Mouse (Mus musculus) hindbrain, embryonic 14.5 days (tissue): ENCODE results near the gene Elmod3. TPM values are rescaled to one million over a fixed set of nuclear protein-coding genes. Genes with fewer than 3 reads are reported as not detected.
A peak's percentile ranks its signal among the peaks of the same experiment; 100 is the strongest.

ENCODE experiments used
- ATAC-seq: fragments of 200-750 bp; cut with Nextera tagmentation; 2 replicates; pipeline ENCODE4 v1.8.0; 2017; ENCODE audit warnings: moderate number of reproducible peaks, mild to moderate bottlenecking, moderate TSS enrichment, moderate library complexity; ENCODE audit not compliant: low FRiP score
- DNase-seq: peaks from one replicate; pipeline ENCODE4 v3.0.0-alpha.2; 2015; ENCODE audit warnings: low spot score
- H3K27ac ChIP-seq: fragments of 300-500 bp; sonication (generic); 2 replicates; pipeline ENCODE4 v1.5.1; 2014; ENCODE audit warnings: mild to moderate bottlenecking, moderate library complexity
- H3K27me3 ChIP-seq: fragments of 300-500 bp; sonication (generic); 2 replicates; pipeline ENCODE4 v1.6.1; 2014; ENCODE audit warnings: mild to moderate bottlenecking, low read length, mixed read lengths; ENCODE audit not compliant: control insufficient read depth, insufficient read depth
- H3K36me3 ChIP-seq: fragments of 300-500 bp; sonication (generic); replicated peaks from 2 replicates; pipeline ENCODE4 v1.6.1; 2014; ENCODE audit not compliant: control insufficient read depth, insufficient read depth
- H3K4me1 ChIP-seq: fragments of 300-500 bp; sonication (generic); replicated peaks from 2 replicates; pipeline ENCODE4 v1.6.1; 2014; ENCODE audit warnings: antibody characterized with exemption, low read length, mixed read lengths; ENCODE audit not compliant: control insufficient read depth, insufficient read depth
- H3K4me2 ChIP-seq: fragments of 300-500 bp; sonication (generic); replicated peaks from 2 replicates; pipeline ENCODE4 v1.6.1; 2014; ENCODE audit warnings: mild to moderate bottlenecking, moderate library complexity
- H3K4me3 ChIP-seq: fragments of 300-500 bp; sonication (generic); replicated peaks from 2 replicates; pipeline ENCODE4 v1.5.1; 2014; ENCODE audit warnings: mild to moderate bottlenecking, low read length
- H3K9ac ChIP-seq: fragments of 300-500 bp; sonication (generic); 2 replicates; pipeline ENCODE4 v1.6.1; 2014
- H3K9me3 ChIP-seq: fragments of 300-500 bp; sonication (generic); 2 replicates; pipeline ENCODE4 v1.6.1; 2016; ENCODE audit warnings: low read length; ENCODE audit not compliant: control insufficient read depth
- WGBS: fragments of 180-500 bp; shearing (Covaris S2); extraction: QIAGEN DNeasy Blood & Tissue Kit; methylation state at CpG from one replicate; pipeline ENCODE4 v1.1.7; 2014; 5-methylcytosine and 5-hydroxymethylcytosine counted together
- polyA plus RNA-seq: library from polyadenylated mRNA; unstranded; fragments of >200 nt; fragmentation: Nextera tagmentation; extraction: Ambion mirVana; gene quantifications from 2 replicates; pipeline ENCODE4 v1.2.1, GENCODE M21; 2014

Gene Elmod3
- polyA plus RNA-seq, 1 experiment from 2014 or later: 16.8 TPM

- H3K36me3 ChIP-seq: no peaks in the 10 kb centered on the region; the same call in 1 of the 2 replicates
- H3K9me3 ChIP-seq: no peaks in the 10 kb centered on the region
- no peaks in the 10 kb centered on the region for H3K27me3 ChIP-seq
- ATAC-seq (no peak), DNase-seq (no peak)
- WGBS: 81% methylated on average over 6 of the region's 6 CpGs
- H3K9ac ChIP-seq: no peak overlapping the region
- H3K4me3 ChIP-seq: no peak overlapping the region
- H3K4me2 ChIP-seq: no peak overlapping the region
- H3K4me1 ChIP-seq: peaks cover 15% of the 10 kb centered on the region; the same call in 1 of the 2 replicates
- no peak overlapping the region for H3K27ac ChIP-seq
Measured at GRCm38 (mm10) chr6:72600216-72600615, 2.0 kb upstream of the Elmod3 start.

- Histone ChIP-seq H3K27me3 (no peaks in the 10 kb centered on the region), H3K4me2 (peak overlapping the region; percentile 81), H3K4me1 (peaks cover 15% of the 10 kb centered on the region; the same call in 1 of the 2 replicates), H3K9me3 (no peaks in the 10 kb centered on the region), H3K4me3 (peak overlapping the region; percentile 59), H3K9ac (peak overlapping the region; percentile 70), H3K36me3 (no peaks in the 10 kb centered on the region), H3K27ac (peak overlapping the region; percentile 67; the same call in 1 of the 2 replicates)
- ATAC-seq (peak; percentile 6; the same call in 1 of the 2 replicates), DNase-seq (peak; percentile 36)
- 49% methylated on average over 12 of the region's 12 CpGs for WGBS
Measured at GRCm38 (mm10) chr6:72598791-72599557, 761 bp upstream of the Elmod3 start.

- WGBS: 52% methylated on average over 13 of the region's 13 CpGs
- Histone ChIP-seq H3K4me2 (peak overlapping the region; percentile 81), H3K27ac (no peak overlapping the region), H3K27me3 (no peaks in the 10 kb centered on the region), H3K4me1 (peaks cover 15% of the 10 kb centered on the region; the same call in 1 of the 2 replicates), H3K36me3 (no peaks in the 10 kb centered on the region), H3K4me3 (peak overlapping the region; percentile 59), H3K9me3 (no peaks in the 10 kb centered on the region), H3K9ac (peak overlapping the region; percentile 70)
- DNase-seq: no peak
- ATAC-seq: no peak
Measured at GRCm38 (mm10) chr6:72597083-72597874, 934 bp downstream of the Elmod3 start.

GRCm38 (mm10) chr6:72593914-72594313 lies 4.3 kb downstream of the Elmod3 start:
- peaks cover 12% of the 10 kb centered on the region; the same call in 1 of the 2 replicates for H3K4me1 ChIP-seq
- no peak overlapping the region for H3K27ac ChIP-seq
- WGBS: 76% methylated on average over 5 of the region's 5 CpGs
- H3K4me3 ChIP-seq: no peak overlapping the region
- no peaks in the 10 kb centered on the region for H3K27me3 ChIP-seq
- no peaks in the 10 kb centered on the region for H3K36me3 ChIP-seq
- DNase-seq: no peak
- no peaks in the 10 kb centered on the region for H3K9me3 ChIP-seq
- no peak overlapping the region for H3K9ac ChIP-seq
- ATAC-seq: no peak
- no peak overlapping the region for H3K4me2 ChIP-seq

GRCm38 (mm10) chr6:72593011-72593803 lies 5.0 kb downstream of the Elmod3 start:
- ATAC-seq: no peak
- 81% methylated on average over 6 of the region's 6 CpGs for WGBS

GRCm38 (mm10) chr6:72590111-72590510 lies 8.1 kb downstream of the Elmod3 start:
- no peaks in the 10 kb centered on the region for H3K27me3 ChIP-seq
- H3K36me3 ChIP-seq: 0 out of 2 replicates have a peak, but pooled peaks cover 7% of the 10 kb centered on the region
- no peaks in the 10 kb centered on the region for H3K4me1 ChIP-seq
- H3K27ac ChIP-seq: no peak overlapping the region
- no peak for DNase-seq
- no peaks in the 10 kb centered on the region for H3K9me3 ChIP-seq
- no peak overlapping the region for H3K9ac ChIP-seq
- ATAC-seq: no peak
- H3K4me2 ChIP-seq: no peak overlapping the region
- no peak overlapping the region for H3K4me3 ChIP-seq

More at GRCm38 (mm10) chr6:72593011-72593803, 5.0 kb downstream of the Elmod3 start:
- no peak overlapping the region for H3K4me3 ChIP-seq
- H3K9ac ChIP-seq: no peak overlapping the region
- no peaks in the 10 kb centered on the region for H3K36me3 ChIP-seq
- H3K27ac ChIP-seq: no peak overlapping the region
- no peaks in the 10 kb centered on the region for H3K9me3 ChIP-seq
- H3K4me2 ChIP-seq: no peak overlapping the region
- peaks cover 8% of the 10 kb centered on the region; the same call in 1 of the 2 replicates for H3K4me1 ChIP-seq
- H3K27me3 ChIP-seq: no peaks in the 10 kb centered on the region
- DNase-seq: no peak

- Histone ChIP-seq H3K27me3 (no peaks in the 10 kb centered on the region), H3K4me1 (no peaks in the 10 kb centered on the region), H3K9me3 (no peaks in the 10 kb centered on the region), H3K4me2 (no peak overlapping the region), H3K36me3 (0 out of 2 replicates have a peak, but pooled peaks cover 7% of the 10 kb centered on the region), H3K27ac (no peak overlapping the region), H3K9ac (no peak overlapping the region), H3K4me3 (no peak overlapping the region)
- no peak for ATAC-seq
- no peak for DNase-seq
Measured at GRCm38 (mm10) chr6:72588307-72588706, 9.9 kb downstream of the Elmod3 start.

GRCm38 (mm10) chr6:72586701-72587100 lies 11.5 kb downstream of the Elmod3 start:
- H3K4me3 ChIP-seq: no peak overlapping the region
- H3K4me2 ChIP-seq: no peak overlapping the region
- no peaks in the 10 kb centered on the region for H3K9me3 ChIP-seq
- ATAC-seq (no peak), DNase-seq (no peak)
- no peaks in the 10 kb centered on the region for H3K27me3 ChIP-seq
- 76% methylated on average over 3 of the region's 3 CpGs for WGBS
- H3K27ac ChIP-seq: no peak overlapping the region
- H3K36me3 ChIP-seq: 0 out of 2 replicates have a peak, but pooled peaks cover 7% of the 10 kb centered on the region
- H3K9ac ChIP-seq: no peak overlapping the region
- H3K4me1 ChIP-seq: no peaks in the 10 kb centered on the region
